Mouse (Mus musculus) heart, adult 11 months (tissue): Measurements from ENCODE around the gene Rhoc.
A peak's percentile ranks its signal among the peaks of the same experiment; 100 is the strongest.

Experiments
- DNase-seq: peaks from one replicate; pipeline ENCODE4 v3.0.0; 2022

Gene Rhoc

DNA sequence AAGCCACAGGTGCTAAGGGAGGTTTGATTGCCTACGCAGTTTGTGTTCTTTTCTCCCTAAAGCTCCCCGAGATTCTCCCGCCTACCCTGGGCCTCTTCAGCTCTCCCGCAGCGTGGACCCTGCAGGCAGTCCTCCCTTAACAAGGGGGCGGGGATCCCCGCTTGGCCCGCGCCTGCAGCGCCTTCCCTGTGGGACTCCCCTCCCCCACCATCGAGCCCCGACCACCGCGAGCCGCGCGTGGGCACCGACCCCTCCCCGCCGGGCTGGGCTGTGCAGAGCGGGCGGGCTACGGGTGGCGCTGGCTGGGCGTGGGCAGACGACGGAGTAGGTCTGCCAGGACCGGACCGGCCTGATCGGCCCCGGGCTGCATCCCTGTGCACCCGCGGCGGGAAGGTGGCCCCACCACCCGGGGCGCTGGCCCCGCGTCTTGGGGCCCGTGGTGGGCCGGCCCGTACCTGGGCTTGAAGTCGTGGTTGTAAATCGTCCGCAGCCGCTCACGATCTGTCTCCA is 29.4 kb downstream of the Rhoc start:
- peak; percentile 97 for DNase-seq

DNA sequence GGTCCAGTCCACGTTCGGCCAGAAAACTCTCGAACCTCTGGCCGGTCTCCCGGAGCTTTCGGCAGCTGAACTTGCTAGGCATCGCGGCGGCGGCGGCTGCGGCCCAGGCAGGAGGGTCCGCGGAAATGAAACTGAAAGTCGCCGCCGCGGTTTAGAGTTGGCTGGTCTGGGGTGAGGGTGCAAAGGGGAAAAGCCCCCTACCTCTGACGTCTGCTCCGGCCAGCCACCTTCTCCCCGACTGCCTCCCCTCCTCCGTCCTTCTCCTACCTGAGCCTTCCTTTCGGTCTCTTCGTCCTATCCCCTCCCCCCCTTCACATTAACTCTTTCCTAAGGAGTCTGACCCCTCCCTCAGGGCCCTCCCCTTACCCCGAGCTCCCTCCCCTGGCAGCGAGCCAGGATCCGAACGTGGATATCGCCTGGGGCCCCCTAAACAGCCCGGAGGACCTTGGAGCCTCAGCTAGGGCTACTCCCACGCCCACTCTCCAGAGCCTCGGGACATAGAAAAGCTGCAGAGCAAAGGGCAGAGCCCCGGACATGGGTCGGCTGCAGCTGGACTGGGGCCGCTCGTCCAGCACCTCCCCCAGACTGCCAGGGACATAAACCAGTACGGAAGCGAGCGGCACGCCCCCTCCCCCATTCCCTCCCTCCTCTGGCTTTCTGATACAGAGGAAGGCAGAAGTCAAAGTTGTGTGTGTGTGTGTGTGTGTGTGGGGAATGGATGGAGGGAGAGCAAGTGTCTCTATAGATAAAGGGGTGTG is 30.0 kb downstream of the Rhoc start, which contains the start of gene Mov10:
TSS of gene Mov10 (minus strand) at position 573 of the 758 bp plus-strand sequence.
- peak; percentile 98 for DNase-seq

DNA sequence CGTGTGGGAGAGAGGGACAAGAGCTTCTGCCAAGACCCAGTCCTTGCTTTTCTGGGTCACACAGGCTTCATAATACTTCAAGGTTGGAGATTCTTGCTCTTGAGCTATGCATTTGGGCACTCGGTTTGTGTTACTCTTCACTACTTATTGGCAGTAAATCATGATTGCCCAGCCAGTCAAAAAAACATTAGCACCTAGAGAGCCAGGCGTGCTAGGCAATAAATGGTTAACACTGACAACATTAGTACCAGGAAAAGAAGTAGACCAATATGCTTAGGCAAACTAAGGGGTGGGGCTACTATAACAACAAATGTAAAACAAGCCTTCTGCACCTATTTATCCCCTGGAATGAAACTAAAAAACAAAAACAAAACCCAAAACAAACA is 30.6 kb downstream of the Rhoc start:
- DNase-seq, result no peak

DNA sequence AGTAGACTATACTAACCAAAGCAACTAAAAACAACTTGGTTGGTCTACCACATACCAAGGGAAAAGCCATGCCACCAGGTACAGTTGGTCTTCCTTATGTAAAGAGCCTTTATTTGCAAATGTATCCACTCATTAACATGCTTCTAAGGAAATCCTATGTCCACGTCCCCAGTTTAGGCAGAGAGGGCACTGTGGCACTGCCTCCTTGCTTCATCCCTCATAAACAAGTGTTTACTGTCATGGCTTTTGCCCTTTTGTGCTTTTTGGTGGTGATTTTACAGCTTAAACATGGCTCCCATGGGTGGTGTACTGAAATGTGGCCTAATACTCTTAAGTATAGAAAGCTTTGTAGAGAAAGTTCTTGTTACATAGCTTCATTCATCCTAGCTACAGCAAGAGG is 32.3 kb downstream of the Rhoc start:
- peak; percentile 61 for DNase-seq

DNA sequence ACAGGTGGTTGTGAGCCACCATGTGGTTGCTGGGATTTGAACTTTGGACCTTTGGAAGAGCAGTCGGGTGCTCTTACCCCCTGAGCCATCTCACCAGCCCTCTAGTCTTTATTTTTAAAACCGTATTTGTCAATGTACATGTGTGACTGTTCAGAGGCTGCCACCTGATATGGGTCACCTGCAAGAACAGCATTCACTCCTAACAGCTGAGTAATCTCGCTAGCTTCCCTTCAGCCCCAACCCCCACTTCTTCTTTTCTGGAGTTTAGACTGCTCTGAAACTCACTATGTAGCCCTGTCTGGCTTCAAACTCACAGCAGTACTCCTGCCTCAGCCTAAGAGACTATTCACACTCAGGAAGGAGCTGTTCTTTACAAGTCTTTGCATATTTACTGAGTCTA is 34.2 kb downstream of the Rhoc start:
- peak; percentile 55 for DNase-seq

DNA sequence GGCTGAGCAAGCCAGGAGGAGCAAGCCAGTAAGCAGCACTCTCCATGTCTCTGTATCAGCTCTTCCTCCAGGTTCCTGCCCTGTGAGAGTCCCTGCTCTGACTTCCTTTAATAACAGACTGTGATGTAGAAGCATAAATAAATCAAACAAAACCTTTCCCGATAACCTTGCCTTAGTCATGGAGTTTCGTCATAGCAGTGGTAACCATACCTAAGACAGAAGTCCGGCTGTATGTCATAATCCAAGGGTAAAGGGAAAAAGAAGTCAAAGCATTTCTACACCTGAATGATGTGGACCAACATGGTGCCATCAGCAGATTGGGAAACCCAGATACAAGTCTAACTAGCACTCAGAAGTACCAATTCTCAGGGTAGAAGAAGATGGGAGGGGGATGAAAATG is 47.6 kb downstream of the Rhoc start:
- peak; percentile 51 for DNase-seq

DNA sequence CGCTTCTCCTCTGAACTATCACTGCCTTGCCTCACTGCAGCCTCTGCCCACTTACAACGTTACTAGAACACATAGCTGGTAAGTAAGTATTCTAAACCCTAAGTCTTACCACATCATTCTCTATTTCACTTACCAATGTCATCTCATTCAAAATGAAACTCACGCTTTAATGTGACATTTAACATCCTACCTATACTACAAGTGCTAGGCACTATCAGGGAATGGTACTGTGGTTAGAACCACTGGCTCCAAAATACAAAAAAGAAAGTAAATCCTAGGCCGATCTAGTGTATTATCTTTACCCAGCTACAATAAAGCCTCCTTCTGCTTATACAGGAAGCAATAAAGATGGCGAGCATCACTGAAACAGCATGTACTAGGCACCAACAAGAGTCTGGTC is 52.9 kb downstream of the Rhoc start:
- peak; percentile 6 for DNase-seq
